Mouse (Mus musculus) lung, adult 2 months (tissue): ENCODE data around the gene Tmcc1. TPM values are rescaled to one million over a fixed set of nuclear protein-coding genes. Genes with fewer than 3 reads are reported as not detected.

Source experiments
- DNase-seq: peaks from one replicate; pipeline ENCODE4 v3.0.0; 2022
- H3K4me1 ChIP-seq: fragments of 200-500 bp; 2 replicates; pipeline ENCODE4 v1.6.1; 2011; ENCODE audit warnings: low read length; ENCODE audit not compliant: control insufficient read depth, insufficient read depth
- H3K4me3 ChIP-seq: fragments of 200-500 bp; replicated peaks from 2 replicates; pipeline ENCODE3; 2011; ENCODE audit warnings: low read depth, mild to moderate bottlenecking, control low read depth, low read length; ENCODE audit errors: extremely low read depth
- CTCF ChIP-seq: fragments of 200-500 bp; IDR thresholded peaks from 2 replicates; pipeline ENCODE4 v1.5.1; 2011; ENCODE audit warnings: mild to moderate bottlenecking, low read length, control low read depth; ENCODE audit not compliant: insufficient read depth
- POLR2A ChIP-seq: fragments of 200-500 bp; IDR thresholded peaks from 2 replicates; pipeline ENCODE4 v1.6.1; 2011; ENCODE audit warnings: low read depth, mild to moderate bottlenecking, control low read depth, low read length, borderline replicate concordance; ENCODE audit errors: extremely low read depth
- WGBS: fragments of 180-500 bp; shearing (Covaris S2); methylation state at CpG from one replicate; pipeline ENCODE4 v1.1.7; 2018; 5-methylcytosine and 5-hydroxymethylcytosine counted together
- polyA plus RNA-seq: library from polyadenylated mRNA; depleted of rRNA; stranded (reverse); fragments of >200 nt; gene quantifications from 2 replicates; pipeline ENCODE4 v1.2.3, GENCODE M21; 2012

Tmcc1 gene
- polyA plus RNA-seq, 1 experiment: 16.0 TPM

- peaks cover 23% of the 10 kb centered on the region for H3K4me1 ChIP-seq
- H3K4me3 ChIP-seq: no peak overlapping the region
- 37% methylated on average over 12 of the region's 12 CpGs for WGBS
- DNase-seq: peak; percentile 24
- no peak for TF ChIP-seq CTCF
- TF ChIP-seq POLR2A: no peak
These were observed 183.9 kb downstream of the Tmcc1 start for GRCm38 (mm10) chr6:116009426-116009825.

GRCm38 (mm10) chr6:116007561-116008173 lies 185.6 kb downstream of the Tmcc1 start:
- no peak overlapping the region for H3K4me3 ChIP-seq
- 16% methylated on average over 9 of the region's 9 CpGs for WGBS
- DNase-seq: peak; percentile 83
- H3K4me1 ChIP-seq: peaks cover 29% of the 10 kb centered on the region
- no peak for TF ChIP-seq POLR2A
- peak; percentile 79 for TF ChIP-seq CTCF

GRCm38 (mm10) chr6:116006731-116007130 lies 186.6 kb downstream of the Tmcc1 start:
- peak; percentile 72 for DNase-seq
- H3K4me1 ChIP-seq: peaks cover 29% of the 10 kb centered on the region
- WGBS: 18% methylated on average over 9 of the region's 9 CpGs
- no peak for TF ChIP-seq CTCF
- no peak; the same call in 1 of the 2 replicates for TF ChIP-seq POLR2A
- no peak overlapping the region for H3K4me3 ChIP-seq

GRCm38 (mm10) chr6:116005959-116006288 lies 187.4 kb downstream of the Tmcc1 start:
- no peak for TF ChIP-seq CTCF
- peak; percentile 23 for DNase-seq
- 65% methylated on average over 4 of the region's 4 CpGs for WGBS

GRCm38 (mm10) chr6:116005275-116005958 lies 187.9 kb downstream of the Tmcc1 start:
- TF ChIP-seq CTCF (no peak), POLR2A (no peak)
- 62% methylated on average over 17 of the region's 17 CpGs for WGBS
- no peak for DNase-seq
- Histone ChIP-seq H3K4me3 (no peak overlapping the region), H3K4me1 (peaks cover 29% of the 10 kb centered on the region)

More at GRCm38 (mm10) chr6:116005959-116006288, 187.4 kb downstream of the Tmcc1 start:
- peaks cover 29% of the 10 kb centered on the region for H3K4me1 ChIP-seq
- H3K4me3 ChIP-seq: no peak overlapping the region

GRCm38 (mm10) chr6:116004716-116005115 lies 188.6 kb downstream of the Tmcc1 start:
- 81% methylated on average over 6 of the region's 6 CpGs for WGBS
- no peak overlapping the region for H3K4me3 ChIP-seq
- peak; percentile 10 for DNase-seq
- H3K4me1 ChIP-seq: peaks cover 29% of the 10 kb centered on the region
- TF ChIP-seq CTCF (no peak), POLR2A (no peak)

- Histone ChIP-seq H3K4me3 (no peak overlapping the region), H3K4me1 (peaks cover 29% of the 10 kb centered on the region)
- WGBS: 39% methylated on average over 7 of the region's 7 CpGs
- peak; percentile 22 for DNase-seq
- TF ChIP-seq POLR2A (no peak), CTCF (no peak)
These were observed 189.2 kb downstream of the Tmcc1 start for GRCm38 (mm10) chr6:116004069-116004468.

GRCm38 (mm10) chr6:116003516-116003915 lies 189.8 kb downstream of the Tmcc1 start:
- Histone ChIP-seq H3K4me3 (no peak overlapping the region), H3K4me1 (peaks cover 29% of the 10 kb centered on the region)
- WGBS: 46% methylated on average over 5 of the region's 5 CpGs
- peak; percentile 17 for DNase-seq
- TF ChIP-seq POLR2A (no peak), CTCF (no peak)

- no peak for DNase-seq
- Histone ChIP-seq H3K4me3 (no peak overlapping the region), H3K4me1 (peaks cover 27% of the 10 kb centered on the region)
- TF ChIP-seq CTCF (no peak), POLR2A (no peak)
- WGBS: 81% methylated on average over 12 of the region's 12 CpGs
These were observed 190.8 kb downstream of the Tmcc1 start for GRCm38 (mm10) chr6:116002311-116003104.
